Mouse (Mus musculus) limb, embryonic 14.5 days (tissue): Measurements from ENCODE around the gene Lgr4. TPM values are rescaled to one million over a fixed set of nuclear protein-coding genes. Genes with fewer than 3 reads are reported as not detected.

Experiments used
- ATAC-seq: fragments of 200-750 bp; cut with Nextera tagmentation; 2 replicates; pipeline ENCODE4 v1.8.0; 2017; ENCODE audit warnings: low read depth, moderate number of reproducible peaks, moderate TSS enrichment; ENCODE audit not compliant: low FRiP score
- DNase-seq: peaks from one replicate; pipeline ENCODE4 v3.0.0-alpha.2; 2015; ENCODE audit warnings: low spot score
- H3K27ac ChIP-seq: fragments of 300-500 bp; sonication (generic); replicated peaks from 2 replicates; pipeline ENCODE4 v1.5.1; 2014; ENCODE audit warnings: low read depth, mild to moderate bottlenecking, low read length, moderate library complexity, mixed read lengths
- H3K27me3 ChIP-seq: fragments of 300-500 bp; sonication (generic); 2 replicates; pipeline ENCODE4 v1.6.1; 2014; ENCODE audit warnings: low read length, mixed read lengths; ENCODE audit not compliant: control insufficient read depth, insufficient read depth
- H3K36me3 ChIP-seq: fragments of 300-500 bp; sonication (generic); 2 replicates; pipeline ENCODE4 v1.6.1; 2014; ENCODE audit warnings: mild to moderate bottlenecking, low read length, moderate library complexity, mixed read lengths; ENCODE audit not compliant: control insufficient read depth, insufficient read depth
- H3K4me1 ChIP-seq: fragments of 300-500 bp; sonication (generic); 2 replicates; pipeline ENCODE4 v1.6.1; 2014; ENCODE audit warnings: antibody characterized with exemption, low read length, mixed read lengths; ENCODE audit not compliant: control insufficient read depth, insufficient read depth
- H3K4me2 ChIP-seq: fragments of 300-500 bp; sonication (generic); replicated peaks from 2 replicates; pipeline ENCODE4 v1.6.1; 2014; ENCODE audit warnings: low read depth, mild to moderate bottlenecking, low read length, moderate library complexity; ENCODE audit not compliant: severe bottlenecking
- H3K4me3 ChIP-seq: fragments of 300-500 bp; sonication (generic); replicated peaks from 2 replicates; pipeline ENCODE4 v1.5.1; 2014; ENCODE audit warnings: low read length
- H3K9ac ChIP-seq: fragments of 300-500 bp; sonication (generic); 2 replicates; pipeline ENCODE4 v1.6.1; 2014; ENCODE audit warnings: mild to moderate bottlenecking, low read depth, low read length, moderate library complexity; ENCODE audit not compliant: severe bottlenecking
- H3K9me3 ChIP-seq: fragments of 300-500 bp; sonication (generic); 2 replicates; pipeline ENCODE4 v1.6.1; 2016; ENCODE audit warnings: low read length; ENCODE audit not compliant: control insufficient read depth
- POLR2A ChIP-seq: fragments of 200-500 bp; IDR thresholded peaks from 2 replicates; pipeline ENCODE4 v1.8.0; 2012; ENCODE audit warnings: inconsistent platforms, mild to moderate bottlenecking, moderate library complexity, borderline replicate concordance; ENCODE audit not compliant: insufficient read depth, insufficient read length; ENCODE audit errors: extremely low read depth
- WGBS: fragments of 180-500 bp; shearing (Covaris S2); extraction: QIAGEN DNeasy Blood & Tissue Kit; methylation state at CpG from one replicate; pipeline ENCODE4 v1.1.7; 2014; 5-methylcytosine and 5-hydroxymethylcytosine counted together
- polyA plus RNA-seq, 2 experiments: library from polyadenylated mRNA; depleted of rRNA in 1 of 2; stranded (reverse) in 1 of 2; unstranded in 1 of 2; fragments of >200 nt; fragmentation: Nextera tagmentation in 1 of 2; extraction: Ambion mirVana in 1 of 2; gene quantifications; 2 replicates each; pipeline versions ENCODE4 v1.2.1 to v1.2.3; 2012 to 2014

Lgr4 gene
- polyA plus RNA-seq, 2 experiments: 27.8 to 32.3 TPM

DNA sequence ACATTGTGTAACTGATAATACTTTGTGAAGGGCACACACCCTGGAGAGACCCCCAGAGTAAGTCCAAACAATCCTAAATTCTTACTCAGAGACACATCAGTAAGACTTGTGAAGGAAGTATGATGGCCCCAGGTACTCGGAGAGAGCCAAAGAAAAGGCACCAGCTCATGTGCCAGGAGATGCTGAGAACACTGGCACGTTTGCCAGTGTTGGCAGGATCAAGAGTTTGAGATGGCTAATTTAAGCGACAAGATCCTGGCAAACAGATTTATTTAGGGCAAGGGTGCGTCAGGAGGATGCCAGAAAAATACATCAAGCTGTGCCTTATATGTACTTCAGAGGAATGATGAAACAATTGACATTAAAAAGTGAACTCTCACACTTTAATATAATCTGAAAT, 32.9 kb upstream of the Lgr4 start:
- Histone ChIP-seq H3K4me3 (no peak overlapping the region), H3K36me3 (no peaks in the 10 kb centered on the region), H3K27me3 (no peaks in the 10 kb centered on the region), H3K4me2 (no peak overlapping the region), H3K9ac (no peak overlapping the region), H3K4me1 (no peaks in the 10 kb centered on the region), H3K27ac (no peak overlapping the region), H3K9me3 (no peaks in the 10 kb centered on the region)
- ATAC-seq: no peak
- no peak for TF ChIP-seq POLR2A
- DNase-seq: no peak
- 68% methylated on average over 4 of the region's 4 CpGs for WGBS

GRCm38 (mm10) chr2:109890068-109890467, 27.4 kb upstream of the Lgr4 start:
- H3K27ac ChIP-seq: peak overlapping the region; percentile 93; the same call in 1 of the 2 replicates

DNA sequence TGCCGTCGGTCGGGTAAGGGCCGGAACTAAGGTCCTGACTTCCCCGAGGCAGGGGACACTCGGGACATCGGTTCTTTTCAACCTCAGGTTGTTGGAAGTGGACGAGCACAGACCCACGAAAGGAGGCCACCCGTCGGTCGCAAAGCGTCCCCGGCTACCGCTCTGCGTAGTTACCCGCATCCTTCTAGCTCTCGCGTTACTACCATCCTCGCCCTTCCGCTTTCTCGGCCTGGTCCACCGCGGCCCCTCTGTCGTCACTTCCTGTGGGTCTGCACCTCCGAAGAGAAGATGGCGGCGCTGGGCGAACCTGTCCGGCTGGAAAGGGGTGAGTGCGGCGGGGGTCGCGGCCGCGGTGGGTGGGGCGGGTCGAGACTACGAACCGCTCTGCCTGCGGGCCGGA, 26.9 kb upstream of the Lgr4 start, which contains the start of gene Lin7c:
Gene Lin7c, plus strand, starts transcription at position 257 of the 400 bp plus-strand sequence.
- DNase-seq (peak; percentile 95), ATAC-seq (peak; percentile 100)
- Histone ChIP-seq H3K4me1 (peaks cover 10% of the 10 kb centered on the region), H3K4me3 (peak within 1 kb of the TSS; percentile 93), H3K9ac (peak within 1 kb of the TSS; percentile 92), H3K36me3 (peaks cover 14% of the 10 kb centered on the region), H3K4me2 (peak within 1 kb of the TSS; percentile 72), H3K9me3 (no peaks in the 10 kb centered on the region), H3K27ac (peak within 1 kb of the TSS; percentile 93), H3K27me3 (no peaks in the 10 kb centered on the region)
- WGBS: 1% methylated on average over 34 of the region's 42 CpGs
- TF ChIP-seq POLR2A: peak; percentile 85; the same call in 1 of the 2 replicates

More at GRCm38 (mm10) chr2:109890068-109890467, 27.4 kb upstream of the Lgr4 start:
- H3K36me3 ChIP-seq: peaks cover 9% of the 10 kb centered on the region
- WGBS: 41% methylated on average over 4 of the region's 4 CpGs
- H3K27me3 ChIP-seq: no peaks in the 10 kb centered on the region
- peak overlapping the region; percentile 93 for H3K4me3 ChIP-seq
- peaks cover 10% of the 10 kb centered on the region for H3K4me1 ChIP-seq
- H3K9me3 ChIP-seq: no peaks in the 10 kb centered on the region
- no peak for TF ChIP-seq POLR2A
- H3K9ac ChIP-seq: peak overlapping the region; percentile 92
- peak overlapping the region; percentile 44 for H3K4me2 ChIP-seq
- ATAC-seq: no peak
- no peak for DNase-seq

DNA sequence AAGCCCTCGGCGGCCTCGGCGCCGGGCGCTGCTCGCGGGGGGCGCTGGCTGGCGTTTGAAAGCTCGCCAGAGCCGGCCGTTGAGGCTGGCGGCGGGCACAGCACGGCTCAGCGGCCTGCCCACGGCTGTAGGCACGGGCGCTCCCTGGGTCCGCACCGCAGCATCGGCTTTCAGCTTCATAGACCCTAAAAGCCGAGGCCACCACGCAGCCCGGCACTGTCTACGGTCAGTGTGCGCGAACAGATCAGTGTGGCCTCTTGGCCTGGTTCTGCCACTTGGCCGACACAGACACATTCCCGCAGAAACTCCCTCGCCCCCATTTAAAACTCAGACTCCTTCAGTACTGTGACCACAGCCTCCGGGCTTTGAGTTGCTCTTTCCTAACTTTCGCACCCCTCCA, 26.4 kb upstream of the Lgr4 start:
- H3K4me3 ChIP-seq: peak overlapping the region; percentile 93
- peaks cover 10% of the 10 kb centered on the region for H3K4me1 ChIP-seq
- no peak for TF ChIP-seq POLR2A
- H3K9ac ChIP-seq: peak overlapping the region; percentile 92
- H3K27ac ChIP-seq: peak overlapping the region; percentile 93
- under 1% methylated on average over 31 of the region's 34 CpGs for WGBS
- H3K9me3 ChIP-seq: no peaks in the 10 kb centered on the region
- peak; percentile 75 for ATAC-seq
- DNase-seq: peak; percentile 23
- peak overlapping the region; percentile 72 for H3K4me2 ChIP-seq
- peaks cover 19% of the 10 kb centered on the region for H3K36me3 ChIP-seq
- H3K27me3 ChIP-seq: no peaks in the 10 kb centered on the region

- peak overlapping the region; percentile 72 for H3K4me2 ChIP-seq
- ATAC-seq (no peak), DNase-seq (no peak)
- 31% methylated on average over 4 of the region's 4 CpGs for WGBS
- H3K9me3 ChIP-seq: no peaks in the 10 kb centered on the region
- no peaks in the 10 kb centered on the region for H3K27me3 ChIP-seq
- TF ChIP-seq POLR2A: no peak
- H3K27ac ChIP-seq: peak overlapping the region; percentile 93
- peak overlapping the region; percentile 93 for H3K4me3 ChIP-seq
- peak overlapping the region; percentile 92 for H3K9ac ChIP-seq
- H3K36me3 ChIP-seq: peaks cover 23% of the 10 kb centered on the region
- peaks cover 10% of the 10 kb centered on the region for H3K4me1 ChIP-seq
Measured at GRCm38 (mm10) chr2:109891471-109891870, 26.0 kb upstream of the Lgr4 start.
